Comparison of ENCODE assay signal across 26 mouse cellular contexts in the genomic region with DNA sequence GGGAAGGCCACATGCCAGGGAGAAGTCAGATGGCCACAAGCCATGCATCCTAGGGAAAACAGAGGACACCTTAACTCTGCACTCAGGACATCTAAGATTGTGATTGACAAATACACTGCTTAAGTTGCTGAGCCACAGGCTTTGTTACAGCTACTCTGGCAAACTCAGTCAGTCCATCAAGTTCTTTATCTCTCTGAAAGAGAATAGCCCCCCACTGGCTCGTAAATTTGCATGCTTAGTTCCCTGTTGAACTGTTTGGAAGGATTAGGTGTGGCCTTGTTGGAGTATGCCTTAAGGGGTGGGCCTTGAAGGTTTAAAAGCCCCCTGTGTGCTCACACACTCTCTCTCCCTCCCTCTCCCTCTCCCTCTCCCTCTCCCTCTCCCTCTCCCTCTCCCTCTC.
"Had no signal": no experiment of that assay in that cellular context is flagged by ENCODE, and none has a peak within 500 bp of the region (broad histone marks: within the 10 kb centered on the region; RNA-seq: fewer than 3 reads in every experiment).

No protein-coding gene starts in this region.

- H3K4me2 ChIP-seq: heart, embryonic 11.5 days; heart, embryonic 13.5 days; heart, embryonic 15.5 days; hindbrain, embryonic 13.5 days; hindbrain, embryonic 15.5 days; kidney, embryonic 15.5 days; limb, embryonic 12.5 days; limb, embryonic 15.5 days; liver, embryonic 12.5 days had no signal

- H3K27ac ChIP-seq: heart, adult 2 months; heart, embryonic 13.5 days; heart, embryonic 15.5 days; hindbrain, embryonic 13.5 days; hindbrain, embryonic 15.5 days; hindbrain, postnatal 0 days; kidney, embryonic 15.5 days; kidney, postnatal 0 days; limb, embryonic 12.5 days; limb, embryonic 15.5 days; liver, embryonic 12.5 days had no signal

- ATAC-seq: hindbrain, postnatal 0 days; intestine, embryonic 16.5 days; liver, embryonic 12.5 days had no signal

- H3K9me3 ChIP-seq: heart, embryonic 13.5 days; heart, embryonic 15.5 days; hindbrain, embryonic 13.5 days; hindbrain, embryonic 15.5 days; kidney, embryonic 15.5 days; limb, embryonic 15.5 days; liver, embryonic 12.5 days had no signal

- H3K36me3 ChIP-seq: heart, embryonic 13.5 days; heart, embryonic 15.5 days; hindbrain, embryonic 13.5 days; hindbrain, embryonic 15.5 days; kidney, embryonic 15.5 days; limb, embryonic 12.5 days; limb, embryonic 15.5 days; liver, embryonic 12.5 days had no signal

- H3K27me3 ChIP-seq: heart, embryonic 13.5 days; heart, embryonic 15.5 days; hindbrain, embryonic 13.5 days; hindbrain, embryonic 15.5 days; kidney, embryonic 15.5 days; limb, embryonic 12.5 days; limb, embryonic 15.5 days; liver, embryonic 12.5 days had no signal

- H3K9ac ChIP-seq: heart, embryonic 13.5 days; heart, embryonic 15.5 days; hindbrain, embryonic 13.5 days; hindbrain, embryonic 15.5 days; kidney, embryonic 15.5 days; limb, embryonic 12.5 days; limb, embryonic 15.5 days; liver, embryonic 12.5 days had no signal

- DNase-seq: gastrocnemius, postnatal 14 days; gastrocnemius, postnatal 36 days; heart, adult 11 months; heart, adult 2 months; heart, postnatal 14 days; heart, postnatal 36 days; kidney, adult 11 months; kidney, adult 2 months; kidney, adult 9 months; kidney, postnatal 14 days; kidney, postnatal 36 days; layer of hippocampus, adult 9-11 months; layer of hippocampus, postnatal 36 days; left cerebral cortex, postnatal 4 days had no signal

- H3K4me1 ChIP-seq: heart, embryonic 13.5 days; heart, embryonic 15.5 days; hindbrain, embryonic 13.5 days; hindbrain, embryonic 15.5 days; limb, embryonic 12.5 days; limb, embryonic 15.5 days; liver, embryonic 12.5 days had no signal

- H3K4me3 ChIP-seq: heart, adult 2 months; heart, embryonic 13.5 days; heart, embryonic 15.5 days; hindbrain, embryonic 13.5 days; hindbrain, embryonic 15.5 days; kidney, embryonic 15.5 days; limb, embryonic 12.5 days; limb, embryonic 15.5 days; liver, embryonic 12.5 days had no signal
